Mouse (Mus musculus): ENCODE data around the gene Nrap. TPM values are rescaled to one million over a fixed set of nuclear protein-coding genes. Genes with fewer than 3 reads are reported as not detected.

Nrap gene
- polyA plus RNA-seq, 1 experiment: 25.5 TPM

DNA sequence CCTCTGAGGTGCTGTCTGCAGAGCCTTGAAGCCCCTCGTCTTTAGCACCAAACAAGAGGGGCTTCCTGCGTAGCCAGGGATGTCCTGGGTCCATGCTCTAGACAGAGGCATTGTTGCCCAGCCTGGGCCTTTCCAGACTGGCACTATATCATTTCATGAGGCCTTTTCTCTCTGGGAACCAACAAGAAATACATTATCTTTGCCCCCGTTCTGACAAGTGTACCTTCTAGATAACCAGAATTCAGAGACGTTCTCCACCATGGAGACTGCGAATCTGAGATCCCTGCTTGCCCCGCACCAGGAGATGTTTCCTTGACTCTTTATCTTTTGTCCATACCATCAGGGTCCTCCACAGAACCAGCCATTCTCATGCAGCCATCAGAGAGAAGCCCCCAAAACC, 70.2 kb downstream of the Nrap start:
- Histone ChIP-seq H3K27me3 (ENCODE audit: control insufficient read depth, insufficient read depth, insufficient read length) (peaks cover 4% of the 10 kb centered on the region), H3ac (ENCODE audit: control insufficient read depth, insufficient read length) (no peak overlapping the region), H3K36me3 (ENCODE audit: control insufficient read depth, insufficient read depth) (no peaks in the 10 kb centered on the region), H3K4me2 (ENCODE audit: low read depth) (no peak overlapping the region), H3K79me2 (ENCODE audit: control insufficient read depth, insufficient read depth) (no peaks in the 10 kb centered on the region), H3K4me3 (no peak overlapping the region)
- TF ChIP-seq CEBPB (IDR thresholded peaks at IDR 0.05; ENCODE audit: insufficient read depth, poor library complexity, severe bottlenecking) (no peak), E2F4 (IDR thresholded peaks at IDR 0.05; ENCODE audit: insufficient read depth) (no peak), MAX (IDR thresholded peaks at IDR 0.05; ENCODE audit: low read depth) (no peak), SRF (IDR thresholded peaks at IDR 0.05; ENCODE audit: control insufficient read depth, insufficient read length, low read depth) (no peak)

DNA sequence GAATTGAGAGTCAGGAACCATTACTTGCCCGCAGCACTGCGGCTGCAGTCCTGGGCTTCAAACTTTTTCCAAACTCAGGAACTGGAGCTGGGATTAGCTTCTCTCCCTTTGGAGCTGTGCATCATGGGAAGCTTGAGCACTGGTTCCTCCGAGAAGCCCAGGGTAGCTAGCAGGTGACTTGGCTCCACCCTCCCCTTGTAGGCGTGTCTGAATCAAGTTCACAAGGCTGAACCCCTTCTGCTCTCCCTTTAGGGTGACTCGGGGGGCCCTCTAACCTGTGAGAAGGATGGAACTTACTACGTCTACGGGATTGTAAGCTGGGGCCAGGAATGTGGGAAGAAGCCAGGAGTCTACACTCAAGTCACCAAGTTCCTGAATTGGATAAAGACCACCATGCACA, 70.6 kb downstream of the Nrap start:
- Histone ChIP-seq H3K4me3 (no peak overlapping the region), H3K4me2 (ENCODE audit: low read depth) (no peak overlapping the region), H3ac (ENCODE audit: control insufficient read depth, insufficient read length) (no peak overlapping the region), H3K27me3 (ENCODE audit: control insufficient read depth, insufficient read depth, insufficient read length) (peaks cover 4% of the 10 kb centered on the region), H3K79me2 (ENCODE audit: control insufficient read depth, insufficient read depth) (no peaks in the 10 kb centered on the region), H3K36me3 (ENCODE audit: control insufficient read depth, insufficient read depth) (no peaks in the 10 kb centered on the region)
- no peak for TF ChIP-seq TCF3 (IDR thresholded peaks at IDR 0.05; ENCODE audit: insufficient read length, low read depth)
- no peak for TF ChIP-seq POLR2A (IDR thresholded peaks at IDR 0.05; ENCODE audit: insufficient read length, low read depth)
- TF ChIP-seq MYOG (IDR thresholded peaks at IDR 0.05; ENCODE audit: control insufficient read depth in 1 of 3, insufficient read depth in 1 of 3, insufficient read length in 2 of 3, low read depth in 2 of 3): no peak
- TF ChIP-seq REST (IDR thresholded peaks at IDR 0.05; ENCODE audit: insufficient read depth, insufficient read length): no peak
- TF ChIP-seq MYOD1 (IDR thresholded peaks at IDR 0.05; ENCODE audit: control insufficient read depth in 1 of 3, insufficient read length in 2 of 3, low read depth in 2 of 3): no peak
- TF ChIP-seq MAX (IDR thresholded peaks at IDR 0.05; ENCODE audit: low read depth): no peak
- TF ChIP-seq CEBPB (IDR thresholded peaks at IDR 0.05; ENCODE audit: insufficient read depth, poor library complexity, severe bottlenecking): no peak
- TF ChIP-seq E2F4 (IDR thresholded peaks at IDR 0.05; ENCODE audit: insufficient read depth): no peak

DNA sequence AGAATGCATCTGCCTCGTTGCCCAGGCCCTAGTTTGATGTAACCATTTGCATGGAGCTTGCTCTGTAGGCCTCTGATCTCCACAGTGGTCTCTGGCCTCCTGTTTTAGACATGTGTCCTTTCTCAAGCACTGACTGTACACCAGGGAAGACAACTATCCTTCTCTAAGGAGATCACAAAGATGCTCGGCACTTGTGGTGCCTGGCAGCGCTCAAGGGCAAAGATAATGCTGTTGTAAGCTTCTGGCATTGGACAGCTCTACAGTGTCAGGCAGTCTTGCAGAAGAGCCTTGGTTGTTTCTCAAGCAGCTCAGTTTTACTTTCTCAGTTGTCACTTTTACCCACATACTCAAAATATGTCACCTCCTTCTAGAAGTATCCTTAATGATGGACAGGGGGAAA, 73.3 kb downstream of the Nrap start:
- Histone ChIP-seq H3K4me2 (ENCODE audit: low read depth) (no peak overlapping the region), H3K4me3 (no peak overlapping the region), H3K36me3 (ENCODE audit: control insufficient read depth, insufficient read depth) (no peaks in the 10 kb centered on the region), H3K27me3 (ENCODE audit: control insufficient read depth, insufficient read depth, insufficient read length) (peaks cover 1% of the 10 kb centered on the region), H3ac (ENCODE audit: control insufficient read depth, insufficient read length) (no peak overlapping the region), H3K79me2 (ENCODE audit: control insufficient read depth, insufficient read depth) (no peaks in the 10 kb centered on the region)
- no peak for TF ChIP-seq E2F4 (IDR thresholded peaks at IDR 0.05; ENCODE audit: insufficient read depth)
- no peak for TF ChIP-seq POLR2A (IDR thresholded peaks at IDR 0.05; ENCODE audit: insufficient read length, low read depth)
- TF ChIP-seq CEBPB (IDR thresholded peaks at IDR 0.05; ENCODE audit: insufficient read depth, poor library complexity, severe bottlenecking): no peak
- no peak for TF ChIP-seq MYOG (IDR thresholded peaks at IDR 0.05; ENCODE audit: control insufficient read depth in 1 of 3, insufficient read depth in 1 of 3, insufficient read length in 2 of 3, low read depth in 2 of 3)
- TF ChIP-seq POLR2AphosphoS2 (IDR thresholded peaks at IDR 0.05; ENCODE audit: insufficient read length, low read depth): no peak
- TF ChIP-seq REST (IDR thresholded peaks at IDR 0.05; ENCODE audit: insufficient read depth, insufficient read length): no peak
- no peak for TF ChIP-seq TCF12 (IDR thresholded peaks at IDR 0.05; ENCODE audit: insufficient read depth, poor library complexity, severe bottlenecking)
- no peak for TF ChIP-seq MAX (IDR thresholded peaks at IDR 0.05; ENCODE audit: low read depth)
- TF ChIP-seq MYOD1 (IDR thresholded peaks at IDR 0.05; ENCODE audit: control insufficient read depth in 1 of 3, insufficient read length in 2 of 3, low read depth in 2 of 3): no peak
- TF ChIP-seq SRF (IDR thresholded peaks at IDR 0.05; ENCODE audit: control insufficient read depth, insufficient read length, low read depth): no peak
- TF ChIP-seq USF1 (IDR thresholded peaks at IDR 0.05; ENCODE audit: low read depth): no peak
- no peak for TF ChIP-seq TCF3 (IDR thresholded peaks at IDR 0.05; ENCODE audit: insufficient read length, low read depth)

DNA sequence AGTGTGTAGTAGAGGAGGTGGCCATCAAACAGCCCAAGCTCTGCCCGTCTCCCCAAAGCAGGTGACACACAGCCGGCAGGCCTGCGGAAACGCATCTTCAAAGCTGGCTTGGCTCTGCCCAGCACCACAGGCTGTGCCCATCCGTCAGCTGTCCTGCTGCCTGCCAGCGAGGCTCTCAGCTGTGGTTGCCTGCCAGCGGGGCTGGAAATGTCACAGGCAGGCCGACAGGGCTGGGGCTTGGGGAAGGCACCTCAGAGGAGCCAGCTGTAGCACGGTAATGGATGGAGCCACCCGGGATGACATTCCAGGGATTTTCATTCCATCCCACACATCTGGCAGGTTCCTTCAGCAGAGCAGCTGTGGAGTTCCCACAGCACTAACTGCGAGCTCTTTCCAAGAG, 89.0 kb downstream of the Nrap start:
- Histone ChIP-seq H3K36me3 (ENCODE audit: control insufficient read depth, insufficient read depth) (no peaks in the 10 kb centered on the region), H3ac (ENCODE audit: control insufficient read depth, insufficient read length) (no peak overlapping the region), H3K4me3 (no peak overlapping the region), H3K27me3 (ENCODE audit: control insufficient read depth, insufficient read depth, insufficient read length) (no peaks in the 10 kb centered on the region), H3K79me2 (ENCODE audit: control insufficient read depth, insufficient read depth) (no peaks in the 10 kb centered on the region), H3K4me2 (ENCODE audit: low read depth) (no peak overlapping the region)
- TF ChIP-seq TCF3 (IDR thresholded peaks at IDR 0.05; ENCODE audit: insufficient read length, low read depth) (peak; percentile 77), TCF12 (IDR thresholded peaks at IDR 0.05; ENCODE audit: insufficient read depth, poor library complexity, severe bottlenecking) (no peak), CEBPB (IDR thresholded peaks at IDR 0.05; ENCODE audit: insufficient read depth, poor library complexity, severe bottlenecking) (no peak), SRF (IDR thresholded peaks at IDR 0.05; ENCODE audit: control insufficient read depth, insufficient read length, low read depth) (no peak), MYOD1 (IDR thresholded peaks at IDR 0.05; ENCODE audit: control insufficient read depth in 1 of 3, insufficient read length in 2 of 3, low read depth in 2 of 3) (peak in 2 of 3 experiments; percentile 89 to 94), POLR2A (IDR thresholded peaks at IDR 0.05; ENCODE audit: insufficient read length, low read depth) (no peak), REST (IDR thresholded peaks at IDR 0.05; ENCODE audit: insufficient read depth, insufficient read length) (no peak), USF1 (IDR thresholded peaks at IDR 0.05; ENCODE audit: low read depth) (no peak), MYOG (IDR thresholded peaks at IDR 0.05; ENCODE audit: control insufficient read depth in 1 of 3, insufficient read depth in 1 of 3, insufficient read length in 2 of 3, low read depth in 2 of 3) (peak; percentile 10 to 81 (median 79)), POLR2AphosphoS2 (IDR thresholded peaks at IDR 0.05; ENCODE audit: insufficient read length, low read depth) (no peak), MAX (IDR thresholded peaks at IDR 0.05; ENCODE audit: low read depth) (no peak), E2F4 (IDR thresholded peaks at IDR 0.05; ENCODE audit: insufficient read depth) (no peak)

DNA sequence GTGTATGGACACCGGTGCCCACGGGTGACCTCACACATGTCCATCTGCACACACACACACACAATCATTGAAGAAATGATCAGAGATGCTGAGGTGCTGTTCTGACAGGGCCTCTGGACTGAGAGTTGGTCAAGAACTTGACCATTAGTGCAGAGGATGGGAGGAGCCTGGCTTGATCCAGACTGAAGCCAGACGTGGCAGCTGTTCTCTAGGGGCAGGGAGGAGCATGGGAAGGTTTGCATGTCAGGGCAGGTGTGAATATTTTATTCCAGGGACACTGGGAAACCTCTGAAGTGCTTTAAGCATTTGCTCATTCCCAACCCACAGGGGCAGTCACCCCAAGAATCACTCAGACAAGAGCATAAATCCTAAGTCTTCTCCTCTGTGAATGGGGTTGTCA, 92.6 kb downstream of the Nrap start:
- no peaks in the 10 kb centered on the region for H3K27me3 ChIP-seq (ENCODE audit: control insufficient read depth, insufficient read depth, insufficient read length)
- H3K36me3 ChIP-seq (ENCODE audit: control insufficient read depth, insufficient read depth): no peaks in the 10 kb centered on the region
- TF ChIP-seq SRF (IDR thresholded peaks at IDR 0.05; ENCODE audit: control insufficient read depth, insufficient read length, low read depth): no peak
- no peak for TF ChIP-seq CEBPB (IDR thresholded peaks at IDR 0.05; ENCODE audit: insufficient read depth, poor library complexity, severe bottlenecking)
- peak in 2 of 3 experiments; percentile 38 to 71 for TF ChIP-seq MYOD1 (IDR thresholded peaks at IDR 0.05; ENCODE audit: control insufficient read depth in 1 of 3, insufficient read length in 2 of 3, low read depth in 2 of 3)
- no peak for TF ChIP-seq E2F4 (IDR thresholded peaks at IDR 0.05; ENCODE audit: insufficient read depth)
- no peak for TF ChIP-seq POLR2A (IDR thresholded peaks at IDR 0.05; ENCODE audit: insufficient read length, low read depth)
- TF ChIP-seq MYOG (IDR thresholded peaks at IDR 0.05; ENCODE audit: control insufficient read depth in 1 of 3, insufficient read depth in 1 of 3, insufficient read length in 2 of 3, low read depth in 2 of 3): peak in 1 of 3 experiments; percentile 74
- H3K4me3 ChIP-seq: no peak overlapping the region
- no peaks in the 10 kb centered on the region for H3K79me2 ChIP-seq (ENCODE audit: control insufficient read depth, insufficient read depth)
- no peak overlapping the region for H3ac ChIP-seq (ENCODE audit: control insufficient read depth, insufficient read length)
- no peak overlapping the region for H3K4me2 ChIP-seq (ENCODE audit: low read depth)
